Mouse (Mus musculus): Measurements from ENCODE around the gene Itfg2. TPM values are rescaled to one million over a fixed set of nuclear protein-coding genes. Genes with fewer than 3 reads are reported as not detected.

Itfg2 gene
- 1.8 TPM for polyA plus RNA-seq (2014; fragmentation: Illumina TruSeq; extraction: RNeasy Lipid Tissue Mini Kit (QIAGEN cat#74804); ENCODE audit: low replicate concordance)

DNA sequence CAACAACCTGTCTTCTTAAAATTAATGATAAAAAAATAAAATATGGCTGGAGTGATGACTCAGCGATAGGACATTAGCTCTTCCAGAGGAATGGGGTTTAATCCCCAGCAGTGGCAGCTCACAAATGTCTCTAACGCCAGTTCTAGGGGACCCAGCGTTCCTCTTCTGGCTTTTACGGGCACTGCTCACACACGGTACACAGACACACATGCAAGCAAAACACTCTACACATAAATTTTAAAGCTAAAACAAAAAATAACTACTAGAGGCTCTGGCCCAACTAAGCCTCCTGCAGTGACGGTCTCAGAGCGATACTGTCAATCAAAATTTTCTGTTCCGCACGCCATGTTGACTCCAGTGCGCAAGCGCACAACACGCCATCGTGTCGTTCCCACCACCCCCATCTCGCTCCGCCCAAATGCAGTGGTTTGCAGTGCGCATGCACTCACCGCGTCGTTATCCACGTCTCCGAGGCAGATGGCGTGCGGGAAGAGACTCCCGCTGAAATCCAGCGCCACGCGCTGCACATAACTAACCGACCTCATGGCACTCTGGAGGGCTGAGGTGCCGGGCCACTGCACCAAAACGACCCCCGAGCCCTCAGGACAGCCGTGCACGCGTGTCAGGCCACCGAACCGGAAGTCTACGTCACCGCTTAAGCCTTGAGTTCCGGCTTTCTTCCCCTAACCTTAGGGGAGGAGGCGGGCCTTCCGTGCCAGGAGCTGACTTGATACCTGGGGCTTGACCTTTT, at the start of gene Itfg2:
Gene Itfg2 (minus strand): TSS at position 663 of the 751 bp plus-strand sequence.

DNA sequence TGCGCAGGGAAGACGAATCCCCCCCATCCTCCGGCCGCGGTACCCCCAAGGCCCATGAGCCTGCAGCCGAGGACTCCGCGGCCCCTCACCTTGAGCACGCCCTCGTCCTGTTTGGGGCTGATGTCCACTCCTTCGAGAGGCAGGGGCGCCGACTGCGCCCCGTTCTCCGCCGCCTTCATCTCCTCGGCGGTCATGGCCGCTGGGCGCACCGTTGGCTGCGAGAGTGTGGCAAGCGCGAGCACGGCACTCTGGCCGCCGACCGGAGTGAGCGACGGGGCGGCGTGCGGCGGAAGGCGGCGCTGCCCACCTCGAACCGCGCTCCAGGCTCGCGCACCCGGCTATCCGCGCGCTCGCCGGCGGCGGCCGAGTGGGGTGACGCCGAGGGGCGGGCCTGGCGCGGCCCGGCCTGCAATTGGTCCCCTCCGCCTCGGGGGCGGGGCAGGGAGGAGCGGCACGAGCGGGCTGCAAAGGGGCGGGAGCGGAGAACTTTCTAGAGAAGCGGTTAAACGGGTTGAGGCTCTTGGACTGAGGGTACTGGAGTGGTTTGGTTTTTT, 13.7 kb upstream of the Itfg2 start, which contains the start of gene Fkbp4:
Gene Fkbp4 (minus strand): TSS at position 361 of the 554 bp plus-strand sequence.

DNA sequence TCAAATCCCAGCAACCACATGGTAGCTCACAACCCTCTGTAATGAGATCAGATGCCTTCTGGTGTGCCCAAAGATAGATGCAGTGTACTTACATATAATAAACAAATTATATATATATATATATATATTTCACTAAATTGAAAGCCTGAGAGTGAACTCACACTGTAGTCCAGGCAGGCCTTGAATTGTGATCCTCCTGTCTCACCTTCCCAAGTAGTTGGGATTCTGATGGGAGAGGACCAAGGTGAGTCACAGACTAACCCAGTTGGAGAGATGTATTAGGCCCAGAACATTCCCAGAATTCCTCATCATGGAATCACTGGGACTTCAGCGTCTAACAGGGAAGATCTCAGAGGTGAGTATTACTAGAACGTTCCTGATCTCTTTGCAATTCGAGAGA, 25.7 kb downstream of the Itfg2 start, which contains the start of gene Nrip2:
Gene Nrip2 (plus strand): TSS at position 301 of the 400 bp plus-strand sequence.

GRCm38 (mm10) chr6:128375192-128375591, 49.5 kb downstream of the Itfg2 start, which contains the start of the genes Tex52 and Gm44596:
Gene Tex52 (plus strand): TSS chr6:128375456.
Gene Gm44596 (plus strand): TSS chr6:128375503.

GRCm38 (mm10) chr6:128362381-128363006, 62.2 kb downstream of the Itfg2 start, which contains the start of the genes Rhno1 and Foxm1:
Gene Rhno1 (minus strand): TSS chr6:128362911.
Gene Foxm1 (plus strand): TSS chr6:128362967.

Other genes with a start within 250 kb of the Itfg2 start
- gene Tead4, start 124.1 kb downstream of the Itfg2 start, polyA plus RNA-seq (2014; fragmentation: Illumina TruSeq; extraction: RNeasy Lipid Tissue Mini Kit (QIAGEN cat#74804); ENCODE audit: low replicate concordance): 0.26 TPM
- gene Tulp3, start 69.1 kb downstream of the Itfg2 start, polyA plus RNA-seq (2014; fragmentation: Illumina TruSeq; extraction: RNeasy Lipid Tissue Mini Kit (QIAGEN cat#74804); ENCODE audit: low replicate concordance): 0.48 TPM
- gene Rhno1, start 62.0 kb downstream of the Itfg2 start, polyA plus RNA-seq (2014; fragmentation: Illumina TruSeq; extraction: RNeasy Lipid Tissue Mini Kit (QIAGEN cat#74804); ENCODE audit: low replicate concordance): 6.1 TPM
- 1.3 TPM for gene Foxm1, start 62.0 kb downstream of the Itfg2 start, polyA plus RNA-seq (2014; fragmentation: Illumina TruSeq; extraction: RNeasy Lipid Tissue Mini Kit (QIAGEN cat#74804); ENCODE audit: low replicate concordance)
- gene Tex52, start 49.5 kb downstream of the Itfg2 start, polyA plus RNA-seq (2014; fragmentation: Illumina TruSeq; extraction: RNeasy Lipid Tissue Mini Kit (QIAGEN cat#74804); ENCODE audit: low replicate concordance): not detected
- not detected for gene Gm44596, start 49.4 kb downstream of the Itfg2 start, polyA plus RNA-seq (2014; fragmentation: Illumina TruSeq; extraction: RNeasy Lipid Tissue Mini Kit (QIAGEN cat#74804); ENCODE audit: low replicate concordance)
- not detected for gene Nrip2, start 25.6 kb downstream of the Itfg2 start, polyA plus RNA-seq (2014; fragmentation: Illumina TruSeq; extraction: RNeasy Lipid Tissue Mini Kit (QIAGEN cat#74804); ENCODE audit: low replicate concordance)
- 33.3 TPM for gene Fkbp4, start 13.7 kb upstream of the Itfg2 start, polyA plus RNA-seq (2014; fragmentation: Illumina TruSeq; extraction: RNeasy Lipid Tissue Mini Kit (QIAGEN cat#74804); ENCODE audit: low replicate concordance)
- 3.0 TPM for gene Pzp, start 101.8 kb upstream of the Itfg2 start, polyA plus RNA-seq (2014; fragmentation: Illumina TruSeq; extraction: RNeasy Lipid Tissue Mini Kit (QIAGEN cat#74804); ENCODE audit: low replicate concordance)
- gene A2ml1, start 156.7 kb upstream of the Itfg2 start, polyA plus RNA-seq (2014; fragmentation: Illumina TruSeq; extraction: RNeasy Lipid Tissue Mini Kit (QIAGEN cat#74804); ENCODE audit: low replicate concordance): 2.3 TPM
- 5.9 TPM for gene Klrb1a, start 198.6 kb upstream of the Itfg2 start, polyA plus RNA-seq (2014; fragmentation: Illumina TruSeq; extraction: RNeasy Lipid Tissue Mini Kit (QIAGEN cat#74804); ENCODE audit: low replicate concordance)
- 1,625 TPM for gene Clec2h, start 237.5 kb upstream of the Itfg2 start, polyA plus RNA-seq (2014; fragmentation: Illumina TruSeq; extraction: RNeasy Lipid Tissue Mini Kit (QIAGEN cat#74804); ENCODE audit: low replicate concordance)